Mouse (Mus musculus) MEL-GATA-1-ER (cell line): Measurements from ENCODE around the gene Spa17.

Experiments
- DNase-seq: peaks from one replicate; pipeline ENCODE4 v3.0.0-alpha.2; 2012; ENCODE audit warnings: low read depth; ENCODE audit errors: extremely low read depth

The Spa17 gene

GRCm38 (mm10) chr9:37567019-37567418 is 46.5 kb downstream of the Spa17 start:
- peak; percentile 73 for DNase-seq

DNA sequence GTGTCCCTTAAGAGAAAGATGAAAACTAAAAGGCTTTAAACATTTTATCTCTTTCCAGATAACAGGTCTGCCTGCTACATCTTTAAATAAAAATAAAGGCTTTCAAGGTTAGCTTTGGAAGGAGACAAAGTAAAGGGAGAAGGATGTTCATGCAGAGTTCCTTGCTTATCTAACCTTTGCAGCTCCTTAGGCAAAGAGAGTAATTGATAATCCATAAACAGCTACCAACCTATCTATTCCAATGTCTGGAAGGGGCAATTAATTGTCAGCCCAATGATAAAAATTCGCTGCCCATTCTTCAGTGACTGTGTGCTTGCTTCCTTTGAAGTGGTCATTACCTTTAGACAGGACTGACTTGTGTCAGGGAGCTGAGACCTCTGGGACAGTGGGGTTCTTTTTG is 49.7 kb downstream of the Spa17 start:
- DNase-seq, result no peak

GRCm38 (mm10) chr9:37560617-37561016 is 52.9 kb downstream of the Spa17 start:
- no peak for DNase-seq

DNA sequence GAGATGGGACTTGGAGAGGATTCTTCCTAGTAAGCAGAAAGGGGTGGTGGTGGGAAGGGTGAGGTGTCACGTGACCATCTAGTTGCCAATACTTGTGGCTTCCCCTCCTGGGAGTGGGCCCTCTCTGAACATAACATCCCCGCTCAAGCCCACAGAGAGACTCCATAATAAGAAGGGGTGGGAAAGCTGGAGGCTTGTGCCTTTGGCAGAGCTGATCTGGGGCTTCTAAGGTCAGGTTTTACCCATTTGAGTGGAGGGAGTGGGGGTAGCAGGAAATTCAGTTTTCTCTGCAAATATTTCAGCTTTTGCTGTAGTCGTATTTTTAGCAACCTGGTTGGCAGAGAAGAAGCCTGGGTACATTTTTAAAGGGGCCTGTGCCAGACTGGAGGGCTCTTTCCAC is 57.2 kb downstream of the Spa17 start:
- DNase-seq, result no peak

DNA sequence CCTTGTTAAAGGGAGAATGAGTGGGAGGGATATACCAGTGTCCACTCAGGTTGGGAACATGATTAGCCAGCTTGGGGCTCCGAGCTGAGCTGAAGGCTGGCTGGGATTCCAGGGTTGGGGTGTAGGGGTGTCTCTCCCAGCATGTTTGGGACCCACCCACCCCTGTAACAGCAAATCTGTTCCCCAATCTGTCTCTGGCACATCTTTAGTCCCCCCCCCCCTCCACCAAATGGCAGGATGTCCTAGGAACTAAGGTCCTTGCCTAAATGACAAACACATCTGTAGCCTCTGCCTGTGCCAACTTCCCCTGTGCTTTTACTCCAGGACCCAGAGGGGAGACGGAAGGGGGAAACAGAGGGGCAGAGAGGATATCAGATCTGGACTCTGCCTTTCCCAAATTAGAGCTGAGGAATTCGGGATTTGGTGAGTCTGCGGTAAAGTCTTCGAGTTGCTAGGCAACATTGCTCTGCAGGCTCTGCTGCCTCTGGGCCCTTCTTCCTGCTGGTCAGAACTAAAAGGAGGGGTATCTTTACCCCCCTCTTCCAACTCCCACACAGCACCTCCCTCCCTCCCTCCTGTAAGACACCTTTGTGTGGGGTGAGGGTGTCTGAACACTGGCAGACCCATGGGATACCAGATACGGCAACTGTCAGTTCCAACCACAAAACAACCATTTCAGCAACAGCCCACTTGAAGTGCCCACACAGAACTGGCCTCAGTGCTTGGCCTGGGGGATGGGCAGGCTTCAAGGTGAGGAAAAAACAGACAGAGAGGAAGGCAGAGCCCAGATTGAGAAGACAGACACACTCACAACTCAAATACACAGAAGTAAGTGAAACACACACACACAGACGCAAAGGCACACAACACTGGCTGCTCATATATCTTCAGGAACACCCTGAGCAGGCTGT is 58.4 kb downstream of the Spa17 start, which contains the start of gene Siae:
Gene Siae, plus strand, starts transcription at position 861 of the 911 bp plus-strand sequence.
- no peak for DNase-seq

GRCm38 (mm10) chr9:37554279-37554678 is 59.2 kb downstream of the Spa17 start:
- peak; percentile 93 for DNase-seq
